Mouse (Mus musculus) myocyte (in vitro differentiated cells): Measurements from ENCODE around the gene Cdh10.

Experiments
- CEBPB ChIP-seq: IDR thresholded peaks from 2 replicates; pipeline ENCODE4 v1.6.1; 2011; ENCODE audit warnings: mild to moderate bottlenecking, moderate library complexity; ENCODE audit not compliant: poor library complexity, insufficient read depth, severe bottlenecking
- E2F4 ChIP-seq: IDR thresholded peaks from one replicate; pipeline ENCODE4 v1.6.1; 2011; ENCODE audit warnings: mild to moderate bottlenecking, control low read depth, moderate library complexity; ENCODE audit not compliant: insufficient read depth
- MAX ChIP-seq: IDR thresholded peaks from one replicate; pipeline ENCODE4 v1.6.1; 2011; ENCODE audit warnings: low read depth, mild to moderate bottlenecking, control low read depth
- MYOD1 ChIP-seq, 3 experiments: IDR thresholded peaks; one replicate each; pipeline ENCODE4 v1.6.1; 2011; ENCODE audit warnings: control low read depth in 2 of 3, low read depth in 2 of 3, mild to moderate bottlenecking in 2 of 3, moderate library complexity in 1 of 3; ENCODE audit not compliant: insufficient read length in 2 of 3, control insufficient read depth in 1 of 3
- MYOG ChIP-seq, 3 experiments: IDR thresholded peaks; one replicate each; pipeline ENCODE4 v1.6.1; 2011; ENCODE audit warnings: control low read depth in 2 of 3, low read depth in 2 of 3, mild to moderate bottlenecking in 2 of 3; ENCODE audit not compliant: insufficient read length in 2 of 3, control insufficient read depth in 1 of 3, insufficient read depth in 1 of 3
- POLR2A ChIP-seq: IDR thresholded peaks from one replicate; pipeline ENCODE4 v1.6.1; 2011; ENCODE audit warnings: low read depth, mild to moderate bottlenecking, control low read depth, moderate library complexity; ENCODE audit not compliant: insufficient read length
- POLR2AphosphoS2 ChIP-seq: IDR thresholded peaks from one replicate; pipeline ENCODE4 v1.6.1; 2011; ENCODE audit warnings: low read depth, control low read depth; ENCODE audit not compliant: insufficient read length
- REST ChIP-seq: IDR thresholded peaks from one replicate; pipeline ENCODE4 v1.6.1; 2011; ENCODE audit warnings: mild to moderate bottlenecking, control low read depth, moderate library complexity; ENCODE audit not compliant: insufficient read depth, insufficient read length
- TCF12 ChIP-seq: IDR thresholded peaks from one replicate; pipeline ENCODE4 v1.6.1; 2011; ENCODE audit warnings: mild to moderate bottlenecking, control low read depth; ENCODE audit not compliant: poor library complexity, insufficient read depth, severe bottlenecking
- USF1 ChIP-seq: IDR thresholded peaks from one replicate; pipeline ENCODE4 v1.6.1; 2011; ENCODE audit warnings: low read depth, mild to moderate bottlenecking, control low read depth, moderate library complexity

DNA sequence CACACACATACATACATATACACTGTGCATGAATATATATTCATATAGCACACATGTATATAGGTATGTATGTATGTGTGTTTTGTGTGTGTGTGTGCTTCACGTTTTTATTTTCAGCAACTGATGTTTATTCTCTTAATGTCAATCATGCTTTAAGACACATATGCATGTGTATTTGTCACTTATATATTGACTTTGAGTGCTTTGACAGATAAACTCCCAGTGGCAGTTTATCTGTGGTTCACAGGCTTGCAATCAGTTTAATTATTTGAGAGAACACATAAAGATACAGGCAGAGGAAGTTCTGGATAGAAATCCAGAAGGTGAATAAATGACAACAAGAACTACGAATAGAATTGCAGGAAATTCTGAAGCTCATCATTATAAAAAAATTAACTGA, 67.9 kb downstream of the Cdh10 start:
- TF ChIP-seq CEBPB (no peak), TCF12 (no peak), E2F4 (no peak), POLR2A (no peak), USF1 (no peak), POLR2AphosphoS2 (no peak), MAX (no peak), REST (no peak), MYOD1 (IDR thresholded peaks at IDR 0.05; ENCODE audit: control insufficient read depth in 1 of 3, insufficient read length in 2 of 3, low read depth in 2 of 3) (no peak), MYOG (IDR thresholded peaks at IDR 0.05; ENCODE audit: control insufficient read depth in 1 of 3, insufficient read depth in 1 of 3, insufficient read length in 2 of 3, low read depth in 2 of 3) (no peak)
